Mouse (Mus musculus) heart, postnatal 0 days (tissue): Measurements from ENCODE around the gene Calr3.

ENCODE experiments used
- CTCF ChIP-seq: IDR thresholded peaks from 2 replicates; pipeline ENCODE4 v1.5.1; 2016; ENCODE audit warnings: antibody characterized with exemption, control low read depth, low read depth
- EP300 ChIP-seq: IDR thresholded peaks from 2 replicates; pipeline ENCODE4 v1.6.1; 2016; ENCODE audit warnings: antibody characterized with exemption, low read depth

- TF ChIP-seq CTCF (no peak), EP300 (no peak)
These were observed 40.7 kb downstream of the Calr3 start for GRCm38 (mm10) chr8:72402981-72403380.
